Mouse (Mus musculus) limb, embryonic 13.5 days (tissue): ENCODE data around the gene Trappc10. TPM values are rescaled to one million over a fixed set of nuclear protein-coding genes. Genes with fewer than 3 reads are reported as not detected.

Source experiments
- ATAC-seq: fragments of 200-750 bp; cut with Nextera tagmentation; 2 replicates; pipeline ENCODE4 v1.8.0; 2017; ENCODE audit warnings: low read depth, moderate number of reproducible peaks, moderate TSS enrichment; ENCODE audit not compliant: low FRiP score
- H3K27ac ChIP-seq: fragments of 300-500 bp; sonication (generic); 2 replicates; pipeline ENCODE4 v1.5.1; 2015; ENCODE audit warnings: inconsistent platforms, mild to moderate bottlenecking, moderate library complexity
- H3K27me3 ChIP-seq: fragments of 300-500 bp; sonication (generic); 2 replicates; pipeline ENCODE4 v1.6.1; 2015; ENCODE audit warnings: mild to moderate bottlenecking, inconsistent platforms
- H3K36me3 ChIP-seq: fragments of 300-500 bp; sonication (generic); 2 replicates; pipeline ENCODE4 v1.6.1; 2015; ENCODE audit warnings: inconsistent platforms, mild to moderate bottlenecking, moderate library complexity
- H3K4me1 ChIP-seq: fragments of 300-500 bp; sonication (generic); 2 replicates; pipeline ENCODE4 v1.6.1; 2015; ENCODE audit warnings: inconsistent platforms
- H3K4me2 ChIP-seq: fragments of 300-500 bp; sonication (generic); replicated peaks from 2 replicates; pipeline ENCODE4 v1.6.1; 2015; ENCODE audit warnings: inconsistent platforms, mild to moderate bottlenecking, moderate library complexity
- H3K4me3 ChIP-seq: fragments of 300-500 bp; sonication (generic); 2 replicates; pipeline ENCODE4 v1.5.1; 2015; ENCODE audit warnings: moderate library complexity, mild to moderate bottlenecking, inconsistent platforms
- H3K9ac ChIP-seq: fragments of 300-500 bp; sonication (generic); 2 replicates; pipeline ENCODE4 v1.6.1; 2015; ENCODE audit warnings: mild to moderate bottlenecking, inconsistent platforms
- H3K9me3 ChIP-seq: fragments of 300-500 bp; sonication (generic); 2 replicates; pipeline ENCODE4 v1.6.1; 2016; ENCODE audit warnings: inconsistent platforms
- WGBS: fragments of 180-500 bp; shearing (Covaris S2); methylation state at CpG from one replicate; pipeline ENCODE4 v1.1.7; 2015; 5-methylcytosine and 5-hydroxymethylcytosine counted together
- polyA plus RNA-seq: library from polyadenylated mRNA; unstranded; fragments of >200 nt; fragmentation: Nextera tagmentation; extraction: Ambion mirVana; gene quantifications from 2 replicates; pipeline ENCODE4 v1.2.1, GENCODE M21; 2015

Gene Trappc10
- polyA plus RNA-seq, result 12.6 and 13.3 TPM in 2 replicates

DNA sequence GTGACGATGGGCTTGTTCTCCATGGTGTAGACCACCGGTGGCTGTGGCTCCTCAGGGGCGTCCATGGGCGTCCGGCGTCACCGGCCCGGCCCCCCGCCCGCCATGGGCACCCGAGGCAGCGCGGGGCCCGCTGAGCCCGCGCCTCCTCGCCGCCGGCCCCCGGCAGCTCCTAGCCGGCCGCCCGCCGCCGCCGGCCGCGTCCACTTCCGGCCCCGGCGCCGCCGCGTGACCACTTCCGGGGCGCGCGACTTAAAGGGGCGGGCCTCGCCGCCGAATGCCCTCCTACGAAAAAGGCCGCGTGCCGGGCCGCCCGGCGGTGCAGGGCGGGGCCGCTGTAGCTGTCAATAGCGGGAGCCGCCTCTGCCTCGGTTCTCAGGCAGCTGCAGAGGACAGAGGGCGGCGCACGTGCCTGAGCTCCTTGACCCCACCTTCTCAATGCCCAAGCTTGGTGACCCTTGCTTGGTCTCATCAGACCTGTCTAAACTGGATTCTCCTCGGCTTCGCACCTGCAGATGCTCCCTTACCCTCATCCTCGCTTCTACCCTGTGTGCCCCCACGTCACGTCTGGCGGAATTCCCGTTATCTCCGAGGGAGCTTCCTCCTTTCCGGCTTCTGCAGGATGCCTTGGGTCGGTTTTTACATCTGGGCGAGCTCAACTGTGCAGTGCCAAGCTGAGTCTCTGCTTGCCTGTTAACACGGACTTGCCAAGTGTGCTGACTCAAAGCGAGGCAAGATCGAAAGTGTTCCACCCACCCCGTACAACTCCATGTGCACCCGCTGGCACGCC is at the start of gene Trappc10:
Trappc10 (minus strand) TSS at position 204 of the 787 bp plus-strand sequence.
- no peaks in the 10 kb centered on the region for H3K36me3 ChIP-seq
- no peak within 1 kb of the TSS for H3K27ac ChIP-seq
- no peaks in the 10 kb centered on the region for H3K27me3 ChIP-seq
- peak within 1 kb of the TSS; percentile 85 for H3K9ac ChIP-seq
- H3K4me1 ChIP-seq, result peaks cover 18% of the 10 kb centered on the region
- WGBS, result under 1% methylated on average over 57 of the region's 74 CpGs
- H3K4me2 ChIP-seq, result peak within 1 kb of the TSS; percentile 97
- ATAC-seq, result peak; percentile 95
- no peaks in the 10 kb centered on the region for H3K9me3 ChIP-seq
- H3K4me3 ChIP-seq, result peak within 1 kb of the TSS; percentile 90

DNA sequence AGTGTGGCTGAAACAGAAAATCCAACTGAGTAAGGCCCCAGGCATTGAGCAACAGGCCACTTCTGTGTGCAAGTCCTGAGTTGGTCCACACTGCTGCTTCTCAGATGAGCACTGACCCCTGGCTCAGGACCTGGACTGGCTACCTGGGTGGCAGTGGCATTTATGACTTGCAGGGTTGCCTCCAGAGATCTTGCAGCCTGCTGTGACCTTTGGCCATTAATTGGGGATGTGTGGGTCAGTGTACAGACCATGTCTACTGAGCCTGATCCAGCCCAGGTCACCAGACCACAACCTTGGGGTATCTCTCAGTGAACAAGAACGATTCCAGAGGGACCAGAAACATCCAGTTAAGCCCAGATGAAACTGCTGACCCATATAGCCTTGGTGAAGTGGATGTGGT is 49.1 kb upstream of the Trappc10 start:
- Histone ChIP-seq H3K4me3 (no peak overlapping the region), H3K27ac (no peak overlapping the region), H3K9ac (no peak overlapping the region), H3K36me3 (peaks cover 3% of the 10 kb centered on the region; the same call in 1 of the 2 replicates), H3K4me2 (no peak overlapping the region), H3K4me1 (peaks cover 42% of the 10 kb centered on the region), H3K27me3 (no peaks in the 10 kb centered on the region), H3K9me3 (no peaks in the 10 kb centered on the region)
- WGBS, result 58% methylated on average over 1 of the region's 1 CpGs
- ATAC-seq, result no peak

DNA sequence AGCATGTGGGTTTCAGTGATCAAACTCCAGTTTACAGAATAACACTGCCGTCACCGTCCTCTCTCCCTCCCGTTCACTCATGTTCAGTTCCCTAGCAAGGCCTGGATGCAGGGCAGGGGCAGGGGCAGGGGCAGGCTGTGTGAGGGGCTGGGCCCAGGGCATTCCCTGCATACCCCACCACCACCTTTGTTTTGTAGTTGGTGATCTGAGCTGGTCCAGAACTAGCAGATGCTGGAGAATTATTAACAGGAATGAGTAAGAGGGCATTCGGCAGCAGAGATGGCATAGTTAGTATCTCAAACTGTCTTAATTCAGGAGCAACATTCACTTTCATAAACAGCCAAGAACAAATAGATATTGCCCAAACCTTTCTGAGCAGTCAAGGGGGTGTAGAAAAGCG is 47.9 kb upstream of the Trappc10 start:
- ATAC-seq, result no peak
- 94% methylated on average over 5 of the region's 5 CpGs for WGBS
- Histone ChIP-seq H3K36me3 (peaks cover 11% of the 10 kb centered on the region), H3K4me2 (no peak overlapping the region), H3K27me3 (no peaks in the 10 kb centered on the region), H3K27ac (no peak overlapping the region), H3K4me1 (peaks cover 30% of the 10 kb centered on the region), H3K9ac (no peak overlapping the region), H3K4me3 (no peak overlapping the region), H3K9me3 (no peaks in the 10 kb centered on the region)

DNA sequence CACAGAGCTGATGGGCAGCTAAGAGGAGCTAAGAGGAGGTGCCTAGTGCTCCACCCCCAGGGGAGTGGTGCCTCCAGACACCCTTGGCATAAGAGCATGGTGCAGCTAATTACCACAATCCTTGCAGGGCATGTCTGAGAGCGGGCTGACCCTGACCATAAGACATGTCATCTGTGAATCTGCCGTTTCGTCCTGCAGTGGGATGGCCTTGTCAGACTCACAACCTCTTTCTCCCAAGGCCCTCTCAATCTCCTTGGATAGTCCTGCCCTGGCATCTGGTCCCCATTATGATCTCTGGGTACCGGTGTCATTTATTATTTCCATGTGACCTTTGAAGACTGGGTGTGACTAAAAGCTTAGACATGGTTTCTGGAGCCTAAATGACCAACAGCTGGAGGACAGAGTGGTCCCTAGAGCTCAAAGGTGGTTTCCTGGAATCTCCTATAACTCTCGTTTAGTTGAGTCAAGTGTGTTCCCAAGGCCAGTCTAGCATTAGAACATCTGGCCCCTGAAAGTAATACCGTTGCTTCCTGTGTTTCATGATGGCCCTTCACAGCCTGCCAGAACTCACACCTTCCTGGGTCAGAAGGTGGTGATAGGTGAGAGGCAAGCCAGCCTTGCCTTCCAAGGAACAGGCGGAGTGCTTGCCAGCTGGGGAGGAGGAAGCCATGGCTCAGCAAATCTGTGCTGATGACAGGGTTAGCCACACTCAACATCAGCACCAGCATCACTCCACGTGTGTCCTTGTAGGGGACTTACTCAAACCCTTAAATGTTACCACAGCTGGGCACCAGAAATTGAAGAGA is 46.5 kb upstream of the Trappc10 start:
- WGBS, result 20% methylated on average over 8 of the region's 8 CpGs
- no peaks in the 10 kb centered on the region for H3K27me3 ChIP-seq
- peaks cover 23% of the 10 kb centered on the region for H3K36me3 ChIP-seq
- no peak overlapping the region for H3K4me2 ChIP-seq
- no peak overlapping the region for H3K4me3 ChIP-seq
- peaks cover 30% of the 10 kb centered on the region for H3K4me1 ChIP-seq
- H3K9ac ChIP-seq, result no peak overlapping the region
- ATAC-seq, result no peak
- no peaks in the 10 kb centered on the region for H3K9me3 ChIP-seq
- no peak overlapping the region for H3K27ac ChIP-seq

DNA sequence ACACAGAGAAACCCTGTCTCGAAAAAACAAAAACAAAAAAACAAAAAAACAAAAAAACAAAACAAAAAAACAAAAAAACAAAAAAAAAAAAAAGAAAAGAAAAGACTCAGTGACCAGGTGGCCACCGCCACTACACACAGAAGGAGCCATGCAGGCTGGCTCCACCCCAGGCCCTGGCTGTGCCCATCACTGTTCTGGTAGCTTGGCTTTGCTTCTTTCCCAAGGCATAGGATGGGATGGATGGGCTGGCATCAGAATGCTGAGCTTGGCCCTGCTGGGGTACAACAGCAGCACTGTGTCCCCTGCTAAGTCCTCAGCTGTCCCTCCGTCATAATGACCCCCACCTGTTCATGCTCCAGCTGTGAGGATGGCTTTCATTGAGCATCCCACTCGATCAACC is 44.5 kb upstream of the Trappc10 start:
- no peak for ATAC-seq
- H3K4me3 ChIP-seq, result no peak overlapping the region

DNA sequence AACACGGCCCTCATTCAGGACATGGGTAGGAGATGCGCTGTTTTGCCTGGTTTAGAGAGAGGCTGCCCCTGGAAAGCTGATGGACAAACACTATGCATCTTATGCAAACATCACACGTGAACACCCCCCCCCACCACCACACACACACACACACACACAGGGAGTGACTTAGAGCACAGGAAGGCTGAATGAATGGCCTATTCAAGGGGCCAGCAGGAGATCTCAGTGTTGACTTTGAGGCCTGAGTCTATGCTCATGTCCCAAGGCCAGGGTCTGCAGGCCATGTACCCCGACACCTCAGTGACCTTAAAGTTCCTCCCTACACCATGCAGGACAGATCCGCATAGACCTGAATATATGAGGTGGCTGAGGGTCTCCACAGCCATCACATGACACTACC is 43.7 kb upstream of the Trappc10 start:
- ATAC-seq, result no peak
- H3K4me1 ChIP-seq, result peaks cover 16% of the 10 kb centered on the region
- WGBS, result 94% methylated on average over 5 of the region's 5 CpGs
- H3K36me3 ChIP-seq, result peaks cover 46% of the 10 kb centered on the region
- H3K9ac ChIP-seq, result no peak overlapping the region
- no peak overlapping the region for H3K4me3 ChIP-seq
- no peak overlapping the region for H3K4me2 ChIP-seq
- H3K27me3 ChIP-seq, result no peaks in the 10 kb centered on the region
- no peak overlapping the region for H3K27ac ChIP-seq
- H3K9me3 ChIP-seq, result no peaks in the 10 kb centered on the region

More for the DNA sequence above, 44.5 kb upstream of the Trappc10 start:
- Histone ChIP-seq H3K27me3 (no peaks in the 10 kb centered on the region), H3K27ac (no peak overlapping the region), H3K4me2 (no peak overlapping the region), H3K36me3 (peaks cover 38% of the 10 kb centered on the region), H3K9me3 (no peaks in the 10 kb centered on the region), H3K4me1 (peaks cover 16% of the 10 kb centered on the region), H3K9ac (no peak overlapping the region)
- WGBS, result 78% methylated on average over 4 of the region's 4 CpGs

DNA sequence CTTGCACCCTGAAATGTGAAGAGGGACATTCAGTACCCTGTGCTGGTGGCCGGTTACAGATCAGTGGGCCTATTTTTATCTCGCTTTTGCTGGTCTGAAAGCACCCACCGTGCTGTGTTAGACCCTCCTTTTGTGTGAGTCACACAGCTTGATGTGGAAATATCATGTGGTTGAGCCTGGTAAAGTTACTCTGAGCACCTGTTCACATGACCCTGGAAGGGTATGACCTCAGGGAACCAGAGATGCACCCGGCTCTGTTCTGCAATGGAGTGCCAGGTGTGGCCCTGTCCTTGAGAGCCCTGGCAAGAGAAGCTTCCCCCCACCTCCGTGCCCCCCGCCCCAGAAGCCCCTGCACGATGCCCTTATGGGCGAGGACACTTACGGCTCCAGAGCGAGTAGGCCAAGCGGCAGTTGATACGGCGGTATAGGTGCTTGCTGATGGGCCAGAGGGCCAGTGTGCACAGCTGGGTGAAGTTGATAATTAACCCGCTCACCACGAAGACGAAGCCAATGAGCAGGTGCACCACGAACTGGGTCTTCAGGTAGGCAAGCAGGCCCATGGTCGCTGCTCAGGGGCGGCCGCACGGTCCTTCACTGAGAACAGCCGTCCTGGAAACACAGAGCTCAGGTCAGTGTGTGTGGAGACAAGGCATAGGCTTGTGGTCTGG is 43.2 kb upstream of the Trappc10 start:
- no peak for ATAC-seq
- no peak overlapping the region for H3K27ac ChIP-seq
- WGBS, result 94% methylated on average over 22 of the region's 22 CpGs
- no peaks in the 10 kb centered on the region for H3K9me3 ChIP-seq
- no peaks in the 10 kb centered on the region for H3K27me3 ChIP-seq
- no peak overlapping the region for H3K4me3 ChIP-seq
- peaks cover 16% of the 10 kb centered on the region for H3K4me1 ChIP-seq
- no peak overlapping the region for H3K9ac ChIP-seq
- H3K36me3 ChIP-seq, result peaks cover 51% of the 10 kb centered on the region
- H3K4me2 ChIP-seq, result no peak overlapping the region

DNA sequence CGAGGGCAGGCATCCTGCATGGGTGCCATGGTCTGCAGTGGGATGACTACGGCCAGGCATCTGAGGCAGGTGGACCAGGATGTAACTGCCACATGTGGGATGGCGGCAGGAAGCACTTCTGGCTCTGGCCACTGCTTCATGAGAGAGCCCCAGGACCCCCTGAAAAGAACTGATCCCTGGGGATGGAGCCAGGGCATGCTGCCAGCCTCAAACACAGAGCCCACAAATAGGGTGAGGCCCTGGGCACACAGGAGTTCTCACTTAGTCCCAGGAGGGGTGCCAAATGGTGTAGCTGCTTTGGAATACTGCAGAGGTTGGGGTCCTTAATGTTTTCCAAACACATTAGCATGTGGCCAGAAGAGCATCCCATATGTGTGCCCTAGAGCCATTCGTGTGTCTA is 41.5 kb upstream of the Trappc10 start:
- H3K36me3 ChIP-seq, result peaks cover 67% of the 10 kb centered on the region
- no peaks in the 10 kb centered on the region for H3K9me3 ChIP-seq
- 93% methylated on average over 4 of the region's 4 CpGs for WGBS

DNA sequence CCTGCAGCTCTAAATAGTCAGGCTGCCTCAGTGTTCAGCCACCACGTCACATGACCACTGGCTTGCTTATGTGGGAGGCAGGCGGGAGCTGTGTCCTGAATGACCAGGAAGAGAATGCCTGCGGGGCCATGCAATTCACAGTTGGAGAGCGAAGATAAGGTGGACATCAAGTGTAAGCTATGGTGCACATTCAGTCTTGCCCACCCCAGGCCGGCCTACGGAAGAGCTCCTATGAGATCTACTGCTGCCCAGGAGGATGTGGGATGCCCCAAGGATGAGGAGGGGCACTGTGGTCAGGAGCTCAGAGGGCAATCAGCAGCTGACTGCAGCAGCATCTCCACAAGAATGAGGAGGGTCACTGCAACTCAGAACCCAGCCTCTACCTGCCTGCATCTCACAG is 41.0 kb upstream of the Trappc10 start:
- WGBS, result 89% methylated on average over 6 of the region's 6 CpGs

More for the DNA sequence above, 41.5 kb upstream of the Trappc10 start:
- Histone ChIP-seq H3K4me2 (no peak overlapping the region), H3K27ac (no peak overlapping the region), H3K9ac (no peak overlapping the region), H3K4me1 (peaks cover 5% of the 10 kb centered on the region), H3K27me3 (no peaks in the 10 kb centered on the region), H3K4me3 (no peak overlapping the region)
- ATAC-seq, result no peak

DNA sequence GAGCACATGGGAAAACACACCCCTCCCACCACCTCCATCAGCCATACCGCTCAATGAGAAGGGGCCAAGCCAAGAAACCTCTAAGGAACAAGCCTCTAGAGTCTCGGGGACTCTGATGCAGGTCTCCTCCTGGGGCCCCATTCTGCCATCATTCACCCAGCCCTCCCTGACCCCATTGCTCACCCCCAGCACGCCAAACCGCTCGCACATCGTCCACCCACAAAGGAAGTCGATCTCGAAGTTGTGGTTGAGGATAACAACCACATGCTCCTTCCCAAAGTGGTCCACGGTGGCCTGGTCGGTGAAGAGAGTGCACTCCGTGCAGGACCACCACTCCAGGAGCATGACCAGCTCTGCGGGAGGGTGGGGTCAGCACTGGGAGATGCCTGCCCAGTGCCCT is 40.4 kb upstream of the Trappc10 start:
- Histone ChIP-seq H3K9ac (no peak overlapping the region), H3K4me2 (no peak overlapping the region), H3K27ac (no peak overlapping the region), H3K4me1 (no peaks in the 10 kb centered on the region), H3K27me3 (no peaks in the 10 kb centered on the region), H3K4me3 (no peak overlapping the region), H3K36me3 (peaks cover 78% of the 10 kb centered on the region), H3K9me3 (no peaks in the 10 kb centered on the region)
- ATAC-seq, result no peak
- WGBS, result 92% methylated on average over 12 of the region's 12 CpGs

More for the DNA sequence above, 41.0 kb upstream of the Trappc10 start:
- Histone ChIP-seq H3K27me3 (no peaks in the 10 kb centered on the region), H3K4me3 (no peak overlapping the region), H3K4me1 (no peaks in the 10 kb centered on the region; the same call in 1 of the 2 replicates), H3K36me3 (peaks cover 72% of the 10 kb centered on the region), H3K9me3 (no peaks in the 10 kb centered on the region), H3K4me2 (no peak overlapping the region), H3K9ac (no peak overlapping the region), H3K27ac (no peak overlapping the region)
- no peak for ATAC-seq

DNA sequence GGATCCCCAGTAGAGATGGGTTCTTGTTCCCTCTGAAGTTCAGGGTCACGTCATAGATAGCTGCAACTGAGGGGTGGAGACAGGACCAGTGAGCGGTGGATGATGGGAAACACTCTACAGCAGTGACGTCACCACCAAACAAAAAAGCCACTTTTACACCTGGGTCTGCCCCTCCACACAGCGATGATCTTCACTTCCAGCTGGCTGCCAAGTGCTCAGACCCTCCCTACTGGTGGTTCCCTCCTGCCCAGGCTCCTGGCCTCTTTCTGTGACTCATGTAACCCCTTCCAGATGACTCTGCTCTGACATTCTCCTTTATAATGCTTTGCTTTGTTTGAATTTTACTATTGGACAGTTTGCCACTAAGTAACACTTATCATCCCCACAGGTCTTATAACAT is 38.0 kb upstream of the Trappc10 start:
- Histone ChIP-seq H3K4me3 (no peak overlapping the region), H3K27ac (no peak overlapping the region), H3K4me1 (no peaks in the 10 kb centered on the region), H3K27me3 (no peaks in the 10 kb centered on the region), H3K4me2 (no peak overlapping the region), H3K9ac (no peak overlapping the region), H3K36me3 (peaks cover 89% of the 10 kb centered on the region), H3K9me3 (no peaks in the 10 kb centered on the region)
- no peak for ATAC-seq
- 90% methylated on average over 4 of the region's 4 CpGs for WGBS

DNA sequence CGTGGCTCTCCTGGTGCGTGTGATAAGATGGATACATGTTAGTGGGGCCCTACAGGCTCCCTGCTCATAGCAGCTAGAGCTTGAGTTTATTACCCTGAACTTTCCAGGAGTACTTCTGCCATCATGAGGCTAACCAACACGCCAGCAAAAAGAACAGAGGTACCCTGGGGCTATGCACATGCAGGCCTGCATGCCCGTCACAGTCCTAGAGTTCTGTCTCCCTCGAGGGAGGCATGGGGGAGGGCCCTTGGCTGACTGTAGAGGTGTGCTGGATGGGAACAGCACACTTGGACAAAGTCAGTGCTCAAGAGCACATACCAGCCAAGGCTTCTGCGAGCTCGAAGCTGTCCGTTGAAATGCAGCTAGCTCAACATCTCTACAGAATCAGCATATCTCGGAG is 36.0 kb upstream of the Trappc10 start:
- Histone ChIP-seq H3K9me3 (no peaks in the 10 kb centered on the region), H3K4me1 (no peaks in the 10 kb centered on the region), H3K27me3 (no peaks in the 10 kb centered on the region), H3K4me3 (no peak overlapping the region), H3K27ac (no peak overlapping the region), H3K36me3 (peaks cover 85% of the 10 kb centered on the region), H3K4me2 (no peak overlapping the region), H3K9ac (no peak overlapping the region)
- 82% methylated on average over 9 of the region's 9 CpGs for whole genome bisulfite sequencing
- ATAC-seq, result no peak
